Mouse (Mus musculus) lung, embryonic 14.5 days (tissue): ENCODE measurements at regions not wholly inside any gene's neighbourhood (a gene's known extent, or its start where the extent isn't known, plus 50 kb on each side); places are given as distances from the start of the nearest gene placed in this dataset.

ENCODE experiments used
- ATAC-seq: fragments of 200-750 bp; cut with Nextera tagmentation; 2 replicates; pipeline ENCODE4 v1.8.0; 2017; ENCODE audit warnings: mild to moderate bottlenecking, moderate TSS enrichment, moderate library complexity; ENCODE audit not compliant: insufficient read depth
- DNase-seq: peaks from one replicate; pipeline ENCODE4 v3.0.0-alpha.2; 2015
- H3K27ac ChIP-seq: fragments of 300-500 bp; sonication (generic); 2 replicates; pipeline ENCODE4 v1.5.1; 2014; ENCODE audit warnings: low read depth, mild to moderate bottlenecking, moderate library complexity
- H3K27me3 ChIP-seq: fragments of 300-500 bp; sonication (generic); 2 replicates; pipeline ENCODE4 v1.6.1; 2014; ENCODE audit warnings: low read length, control low read depth; ENCODE audit not compliant: insufficient read depth
- H3K36me3 ChIP-seq: fragments of 300-500 bp; sonication (generic); 2 replicates; pipeline ENCODE4 v1.6.1; 2014; ENCODE audit warnings: control low read depth; ENCODE audit not compliant: insufficient read depth
- H3K4me1 ChIP-seq: fragments of 300-500 bp; sonication (generic); 2 replicates; pipeline ENCODE4 v1.6.1; 2014; ENCODE audit warnings: antibody characterized with exemption, control low read depth; ENCODE audit not compliant: insufficient read depth
- H3K4me2 ChIP-seq: fragments of 300-500 bp; sonication (generic); 2 replicates; pipeline ENCODE4 v1.6.1; 2014; ENCODE audit warnings: mild to moderate bottlenecking
- H3K4me3 ChIP-seq: fragments of 300-500 bp; sonication (generic); 2 replicates; pipeline ENCODE4 v1.5.1; 2014; ENCODE audit warnings: low read depth, low read length
- H3K9ac ChIP-seq: fragments of 300-500 bp; sonication (generic); 2 replicates; pipeline ENCODE4 v1.6.1; 2014
- H3K9me3 ChIP-seq: fragments of 300-500 bp; sonication (generic); 2 replicates; pipeline ENCODE4 v1.6.1; 2016; ENCODE audit warnings: low read depth, low read length, control low read depth
- CTCF ChIP-seq: IDR thresholded peaks from 2 replicates; pipeline ENCODE4 v1.5.1; 2016; ENCODE audit warnings: antibody characterized with exemption, low read depth
- WGBS: fragments of 180-500 bp; shearing (Covaris S2); extraction: QIAGEN DNeasy Blood & Tissue Kit; methylation state at CpG from one replicate; pipeline ENCODE4 v1.1.7; 2014; 5-methylcytosine and 5-hydroxymethylcytosine counted together

- no peaks in the 10 kb centered on the region for H3K27me3 ChIP-seq
- no peak overlapping the region for H3K4me2 ChIP-seq
- no peak for TF ChIP-seq CTCF
- no peak overlapping the region for H3K27ac ChIP-seq
- no peaks in the 10 kb centered on the region for H3K9me3 ChIP-seq
- no peak overlapping the region for H3K9ac ChIP-seq
- WGBS, result 64% methylated on average over 4 of the region's 4 CpGs
- ATAC-seq (no peak), DNase-seq (no peak)
- H3K4me1 ChIP-seq, result no peaks in the 10 kb centered on the region
- H3K4me3 ChIP-seq, result no peak overlapping the region
- no peaks in the 10 kb centered on the region for H3K36me3 ChIP-seq
These were observed 56.2 kb upstream of the Ky start for GRCm38 (mm10) chr9:102449366-102449765.

- 39% methylated on average over 2 of the region's 2 CpGs for WGBS
- H3K9me3 ChIP-seq, result no peaks in the 10 kb centered on the region
- H3K36me3 ChIP-seq, result no peaks in the 10 kb centered on the region
- H3K27ac ChIP-seq, result no peak overlapping the region
- H3K4me3 ChIP-seq, result no peak overlapping the region
- H3K9ac ChIP-seq, result no peak overlapping the region
- no peak for ATAC-seq
- H3K4me1 ChIP-seq, result no peaks in the 10 kb centered on the region
- peak; percentile 9 for DNase-seq
- no peak overlapping the region for H3K4me2 ChIP-seq
- TF ChIP-seq CTCF, result no peak
- H3K27me3 ChIP-seq, result no peaks in the 10 kb centered on the region
These were observed 59.5 kb upstream of the Ky start for GRCm38 (mm10) chr9:102446066-102446465.

GRCm38 (mm10) chr9:102442198-102442842, 63.2 kb upstream of the Ky start:
- 61% methylated on average over 11 of the region's 11 CpGs for whole genome bisulfite sequencing
- no peak for TF ChIP-seq CTCF
- no peak overlapping the region for H3K27ac ChIP-seq
- ATAC-seq (0 out of 2 replicates have a peak, but pooled peaks have one; percentile 14), DNase-seq (peak; percentile 38)
- H3K27me3 ChIP-seq, result no peaks in the 10 kb centered on the region
- H3K4me1 ChIP-seq, result no peaks in the 10 kb centered on the region
- no peaks in the 10 kb centered on the region for H3K36me3 ChIP-seq
- no peaks in the 10 kb centered on the region for H3K9me3 ChIP-seq
- no peak overlapping the region for H3K4me3 ChIP-seq
- H3K4me2 ChIP-seq, result no peak overlapping the region
- H3K9ac ChIP-seq, result no peak overlapping the region

GRCm38 (mm10) chr9:102437641-102438040, 67.9 kb upstream of the Ky start:
- Histone ChIP-seq H3K4me3 (no peak overlapping the region), H3K9ac (no peak overlapping the region), H3K4me2 (no peak overlapping the region), H3K9me3 (no peaks in the 10 kb centered on the region), H3K27me3 (no peaks in the 10 kb centered on the region), H3K36me3 (no peaks in the 10 kb centered on the region), H3K27ac (no peak overlapping the region), H3K4me1 (no peaks in the 10 kb centered on the region)
- no peak for TF ChIP-seq CTCF
- ATAC-seq (no peak), DNase-seq (no peak)
- 83% methylated on average over 3 of the region's 3 CpGs for WGBS

DNA sequence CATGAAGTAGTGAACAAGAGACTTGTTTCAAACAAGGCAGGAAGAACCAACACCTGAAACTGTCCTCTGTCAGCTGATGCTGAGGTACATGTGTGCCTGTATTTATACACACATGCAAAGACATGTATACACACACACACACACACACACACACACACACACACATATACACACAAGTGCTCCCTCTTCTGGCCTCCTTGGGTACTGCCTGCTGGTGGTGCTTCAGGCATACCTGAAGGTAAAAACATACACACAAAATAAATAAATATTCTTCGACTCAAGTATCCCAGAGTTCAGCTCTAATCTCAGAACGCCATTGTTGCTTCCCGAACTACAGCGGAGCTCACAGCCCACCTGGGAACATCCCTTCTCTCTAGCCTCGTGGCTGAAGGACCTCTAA, 69.2 kb upstream of the Ky start:
- no peaks in the 10 kb centered on the region for H3K36me3 ChIP-seq
- TF ChIP-seq CTCF, result peak; percentile 56
- H3K4me3 ChIP-seq, result no peak overlapping the region
- no peaks in the 10 kb centered on the region for H3K4me1 ChIP-seq
- ATAC-seq, result no peak
- no peaks in the 10 kb centered on the region for H3K27me3 ChIP-seq
- no peak overlapping the region for H3K4me2 ChIP-seq
- no peak overlapping the region for H3K27ac ChIP-seq
- no peaks in the 10 kb centered on the region for H3K9me3 ChIP-seq
- WGBS, result 65% methylated on average over 5 of the region's 5 CpGs
- DNase-seq, result peak; percentile 5
- H3K9ac ChIP-seq, result no peak overlapping the region

GRCm38 (mm10) chr9:102428031-102428430, 73.5 kb upstream of the Ephb1 start:
- ATAC-seq, result no peak
- 86% methylated on average over 5 of the region's 5 CpGs for WGBS
- H3K36me3 ChIP-seq, result no peaks in the 10 kb centered on the region
- no peak overlapping the region for H3K9ac ChIP-seq
- no peak overlapping the region for H3K27ac ChIP-seq
- no peak overlapping the region for H3K4me3 ChIP-seq
- no peak overlapping the region for H3K4me2 ChIP-seq
- H3K27me3 ChIP-seq, result no peaks in the 10 kb centered on the region; the same call in 1 of the 2 replicates
- H3K4me1 ChIP-seq, result peaks cover 8% of the 10 kb centered on the region; the same call in 1 of the 2 replicates
- H3K9me3 ChIP-seq, result no peaks in the 10 kb centered on the region
- TF ChIP-seq CTCF, result no peak
- DNase-seq, result no peak

DNA sequence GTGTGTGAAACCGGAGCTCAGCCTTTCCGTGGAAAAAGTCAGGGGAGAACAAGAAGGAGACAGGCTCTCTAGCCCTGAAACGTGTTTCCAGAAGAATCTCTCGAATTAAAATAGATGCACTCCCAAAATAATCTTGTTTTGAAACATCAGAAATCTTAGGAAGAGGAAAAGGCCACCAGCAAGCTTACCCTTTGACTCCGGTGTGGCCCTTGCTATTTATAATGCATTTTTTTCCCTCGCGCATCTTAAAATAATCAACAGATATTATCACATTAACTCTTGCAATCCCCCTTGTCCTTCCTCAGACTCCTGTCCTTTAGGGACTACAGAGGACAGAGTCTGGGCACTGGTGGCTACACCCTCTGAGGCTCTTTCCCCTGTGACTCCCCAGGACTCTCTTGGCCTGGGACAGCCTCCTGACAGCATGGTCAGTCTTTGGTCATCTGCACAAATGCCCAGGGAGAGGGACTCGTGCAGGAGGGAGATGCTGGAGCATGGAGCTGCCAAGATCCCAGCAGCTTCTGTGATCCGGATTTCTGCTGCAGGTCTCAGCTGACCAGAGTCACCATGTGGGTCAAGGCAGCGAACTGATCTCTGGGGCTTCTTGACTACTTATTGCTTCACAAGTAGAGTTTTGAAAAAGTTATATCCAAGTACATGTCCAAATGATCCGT, 70.3 kb upstream of the Ephb1 start:
- Histone ChIP-seq H3K27ac (no peak overlapping the region), H3K4me3 (no peak overlapping the region), H3K4me2 (peak overlapping the region; percentile 48), H3K36me3 (no peaks in the 10 kb centered on the region), H3K4me1 (peaks cover 8% of the 10 kb centered on the region; the same call in 1 of the 2 replicates), H3K9me3 (no peaks in the 10 kb centered on the region), H3K27me3 (no peaks in the 10 kb centered on the region; the same call in 1 of the 2 replicates), H3K9ac (no peak overlapping the region)
- no peak for TF ChIP-seq CTCF
- 48% methylated on average over 11 of the region's 11 CpGs for WGBS
- ATAC-seq (no peak), DNase-seq (no peak)
